Comparison of ENCODE assay signal across 9 mouse cellular contexts in genomic region chr13:98813167-98813566, GRCm38 (mm10). TPM values are rescaled to one million over a fixed set of nuclear protein-coding genes. Genes with fewer than 3 reads are reported as not detected.
DNase-seq lines count a peak whose midpoint lies in the region; ATAC-seq lines count a peak whose summit lies in the region.
"Had no signal": no experiment of that assay in that cellular context is flagged by ENCODE, and none has a peak within 500 bp of the region (broad histone marks: within the 10 kb centered on the region; RNA-seq: fewer than 3 reads in every experiment).

No protein-coding gene starts in this region.

- WGBS in forebrain, embryonic 11.5 days: 81% methylated on average over 2 of the region's 2 CpGs
- WGBS in forebrain, embryonic 14.5 days: 83% methylated on average over 2 of the region's 2 CpGs
- WGBS in lung, embryonic 16.5 days: 50% methylated on average over 2 of the region's 2 CpGs
- WGBS in liver, embryonic 11.5 days: 54% methylated on average over 2 of the region's 2 CpGs
- 72% methylated on average over 2 of the region's 2 CpGs for WGBS in stomach, embryonic 14.5 days

- no peaks in the 10 kb centered on the region for H3K9me3 ChIP-seq in forebrain, embryonic 11.5 days (ENCODE audit: control insufficient read depth, low read length)
- no peaks in the 10 kb centered on the region for H3K9me3 ChIP-seq in forebrain, embryonic 14.5 days (replicated peaks; ENCODE audit: control insufficient read depth, low read length)
- no peaks in the 10 kb centered on the region for H3K9me3 ChIP-seq in lung, embryonic 16.5 days (ENCODE audit: control insufficient read depth, low read length)
- H3K9me3 ChIP-seq in liver, embryonic 11.5 days (ENCODE audit: control insufficient read depth, low read length): no peaks in the 10 kb centered on the region
- H3K9me3 ChIP-seq in stomach, embryonic 14.5 days (ENCODE audit: control insufficient read depth, low read depth, low read length): no peaks in the 10 kb centered on the region

- H3K4me2 ChIP-seq in forebrain, embryonic 11.5 days (ENCODE audit: low read depth, low read length, severe bottlenecking): no peak overlapping the region; the same call in 1 of the 2 replicates
- no peak overlapping the region; the same call in 1 of the 2 replicates for H3K4me2 ChIP-seq in forebrain, embryonic 14.5 days (ENCODE audit: low read length)
- H3K4me2 ChIP-seq in lung, embryonic 16.5 days (ENCODE audit: low read depth, low read length): peak overlapping the region; percentile 66
- H3K4me2 ChIP-seq in liver, embryonic 11.5 days: peak overlapping the region; percentile 73
- H3K4me2 ChIP-seq in stomach, embryonic 14.5 days (replicated peaks; ENCODE audit: low read depth, low read length): peak overlapping the region; percentile 32; the same call in 1 of the 2 replicates

- no peaks in the 10 kb centered on the region; the same call in 1 of the 2 replicates for H3K4me1 ChIP-seq in forebrain, embryonic 11.5 days (replicated peaks; ENCODE audit: control insufficient read depth, insufficient read depth, low read length)
- H3K4me1 ChIP-seq in forebrain, embryonic 14.5 days (ENCODE audit: control insufficient read depth, insufficient read depth, low read length): peaks cover 3% of the 10 kb centered on the region; the same call in 1 of the 2 replicates
- H3K4me1 ChIP-seq in lung, embryonic 16.5 days (replicated peaks; ENCODE audit: control insufficient read depth, insufficient read depth, low read length): peaks cover 19% of the 10 kb centered on the region
- H3K4me1 ChIP-seq in liver, embryonic 11.5 days (replicated peaks; ENCODE audit: control insufficient read depth, insufficient read depth, low read length): peaks cover 13% of the 10 kb centered on the region
- H3K4me1 ChIP-seq in stomach, embryonic 14.5 days (ENCODE audit: control insufficient read depth, insufficient read depth, low read length): peaks cover 3% of the 10 kb centered on the region

- ATAC-seq in forebrain, embryonic 11.5 days (replicated peaks; ENCODE audit: low FRiP score): no peak
- no peak for ATAC-seq in forebrain, embryonic 14.5 days
- no peak for ATAC-seq in lung, embryonic 16.5 days (ENCODE audit: low read depth)
- ATAC-seq in liver, embryonic 11.5 days (replicated peaks; ENCODE audit: low FRiP score): no peak
- no peak for ATAC-seq in stomach, embryonic 14.5 days (ENCODE audit: insufficient number of reproducible peaks, insufficient read depth, low FRiP score, low read depth)
- ATAC-seq: activated CD4-positive, CD25-positive, alpha-beta regulatory T cell, adult 4 months had no signal

- H3K4me3 ChIP-seq in forebrain, embryonic 11.5 days (ENCODE audit: low read depth, low read length): 0 out of 2 replicates have a peak overlapping the region, but pooled peaks have one; percentile 6
- H3K4me3 ChIP-seq in forebrain, embryonic 14.5 days (ENCODE audit: low read depth, low read length): no peak overlapping the region
- peak overlapping the region; percentile 93 for H3K4me3 ChIP-seq in lung, embryonic 16.5 days (ENCODE audit: low read length)
- H3K4me3 ChIP-seq in liver, embryonic 11.5 days (ENCODE audit: low read depth, low read length): peak overlapping the region; percentile 88
- H3K4me3 ChIP-seq in stomach, embryonic 14.5 days (ENCODE audit: low read depth, low read length): peak overlapping the region; percentile 91; the same call in 1 of the 2 replicates

- DNase-seq in forebrain, embryonic 11.5 days (ENCODE audit: low spot score): no peak
- no peak for DNase-seq in forebrain, embryonic 14.5 days (ENCODE audit: low spot score)
- no peak for DNase-seq in lung, postnatal 36 days
- DNase-seq in liver, embryonic 11.5 days (ENCODE audit: low spot score): no peak
- DNase-seq in spleen, postnatal 36 days (ENCODE audit: low spot score in 2 of 2): no peak
- DNase-seq in layer of hippocampus, postnatal 36 days: no peak

- no peak overlapping the region for H3K9ac ChIP-seq in forebrain, embryonic 11.5 days (ENCODE audit: low read length)
- H3K9ac ChIP-seq in forebrain, embryonic 14.5 days (ENCODE audit: low read length): no peak overlapping the region
- H3K9ac ChIP-seq in lung, embryonic 16.5 days (ENCODE audit: low read length): no peak overlapping the region
- H3K9ac ChIP-seq in liver, embryonic 11.5 days (ENCODE audit: low read depth, low read length): no peak overlapping the region
- H3K9ac ChIP-seq in stomach, embryonic 14.5 days (replicated peaks; ENCODE audit: low read depth, low read length): no peak overlapping the region

- no peaks in the 10 kb centered on the region for H3K36me3 ChIP-seq in forebrain, embryonic 11.5 days (ENCODE audit: control insufficient read depth, insufficient read depth, low read length)
- H3K36me3 ChIP-seq in forebrain, embryonic 14.5 days (ENCODE audit: control insufficient read depth, insufficient read depth, low read length): no peaks in the 10 kb centered on the region
- no peaks in the 10 kb centered on the region for H3K36me3 ChIP-seq in lung, embryonic 16.5 days (ENCODE audit: control insufficient read depth, insufficient read depth, low read length)
- no peaks in the 10 kb centered on the region for H3K36me3 ChIP-seq in liver, embryonic 11.5 days (ENCODE audit: control insufficient read depth, insufficient read depth, low read length)
- no peaks in the 10 kb centered on the region for H3K36me3 ChIP-seq in stomach, embryonic 14.5 days (ENCODE audit: control insufficient read depth, insufficient read depth, low read length)

- H3K27ac ChIP-seq in forebrain, embryonic 11.5 days (ENCODE audit: low read depth, low read length): no peak overlapping the region
- H3K27ac ChIP-seq in forebrain, embryonic 14.5 days (ENCODE audit: low read depth, low read length): no peak overlapping the region
- H3K27ac ChIP-seq in lung, embryonic 16.5 days (ENCODE audit: low read length): no peak overlapping the region
- peak overlapping the region; percentile 13; the same call in 1 of the 2 replicates for H3K27ac ChIP-seq in liver, embryonic 11.5 days (ENCODE audit: low read depth, low read length)
- H3K27ac ChIP-seq in stomach, embryonic 14.5 days (ENCODE audit: low read length): no peak overlapping the region

- H3K27me3 ChIP-seq in forebrain, embryonic 11.5 days (ENCODE audit: control insufficient read depth, insufficient read depth, low read length): no peaks in the 10 kb centered on the region
- no peaks in the 10 kb centered on the region for H3K27me3 ChIP-seq in forebrain, embryonic 14.5 days (replicated peaks; ENCODE audit: control insufficient read depth, insufficient read depth, low read length)
- H3K27me3 ChIP-seq in lung, embryonic 16.5 days (ENCODE audit: control insufficient read depth, insufficient read depth, low read depth, low read length): no peaks in the 10 kb centered on the region
- H3K27me3 ChIP-seq in liver, embryonic 11.5 days (replicated peaks; ENCODE audit: control insufficient read depth, insufficient read depth, low read length): no peaks in the 10 kb centered on the region
- no peaks in the 10 kb centered on the region for H3K27me3 ChIP-seq in stomach, embryonic 14.5 days (ENCODE audit: control insufficient read depth, insufficient read depth, low read length)

RNA-seq across cellular contexts. Expression of gene Fcho2, which starts 2.1 kb away (rescaled TPM):
- polyA plus RNA-seq in forebrain, embryonic 11.5 days (2014; fragmentation: Nextera tagmentation; extraction: Ambion mirVana): 26.4 and 33.5 TPM in 2 replicates
- 14.7 and 19.8 TPM in 2 replicates for polyA plus RNA-seq in forebrain, embryonic 14.5 days (2014; fragmentation: Nextera tagmentation; extraction: Ambion mirVana)
- polyA plus RNA-seq in lung, embryonic 16.5 days (2015; fragmentation: Nextera tagmentation; extraction: Ambion mirVana): 43.2 and 44.9 TPM in 2 replicates
- 23.7 and 25.3 TPM in 2 replicates for polyA plus RNA-seq in liver, embryonic 11.5 days (2014; fragmentation: Nextera tagmentation; extraction: Ambion mirVana)
- polyA plus RNA-seq in stomach, embryonic 14.5 days (2014; fragmentation: Nextera tagmentation; extraction: Ambion mirVana): 50.0 and 50.2 TPM in 2 replicates
- total RNA-seq in layer of hippocampus, postnatal 36 days (2021): 10 to 100 TPM; 37.3 to 52.1 TPM

Comparison
In these comparisons a context has a peak if more than half of its experiments do, and no peak if none do; other contexts are left out.
1. H3K4me2 ChIP-seq: peak in lung, embryonic 16.5 days (single experiment), liver, embryonic 11.5 days (single experiment) and stomach, embryonic 14.5 days (single experiment); none in forebrain, embryonic 11.5 days (single experiment) and forebrain, embryonic 14.5 days (single experiment).